Mouse (Mus musculus) MEL (cell line): Measurements from ENCODE around the gene Pigr.

Source experiments
- BHLHE40 ChIP-seq: IDR thresholded peaks from 2 replicates; pipeline ENCODE4 v1.6.1; 2012; ENCODE audit warnings: low read depth, mild to moderate bottlenecking, inconsistent platforms, low read length, improper control_type of control experiment, borderline replicate concordance
- CTCF ChIP-seq, 3 experiments: IDR thresholded peaks in 2 of 3; conservative IDR thresholded peaks in 1 of 3; 2 replicates each; pipeline ENCODE4 v1.5.1; 2011 to 2012; ENCODE audit warnings: low read length in 3 of 3, low read depth in 2 of 3, mild to moderate bottlenecking in 2 of 3, improper control_type of control experiment in 1 of 3, inconsistent platforms in 1 of 3, mixed read lengths in 1 of 3, moderate library complexity in 1 of 3; ENCODE audit not compliant: control insufficient read depth in 1 of 3, insufficient read depth in 1 of 3, poor library complexity in 1 of 3, severe bottlenecking in 1 of 3
- EP300 ChIP-seq, 2 experiments: IDR thresholded peaks; 2 replicates each; pipeline ENCODE4 v1.6.1; 2011; ENCODE audit warnings: improper control_type of control experiment in 2 of 2, low read length in 2 of 2, low read depth in 1 of 2, mild to moderate bottlenecking in 1 of 2
- ETS1 ChIP-seq: IDR thresholded peaks from 2 replicates; pipeline ENCODE4 v1.6.1; 2012; ENCODE audit warnings: low read depth, mild to moderate bottlenecking, inconsistent platforms, low read length, improper control_type of control experiment, moderate library complexity
- JUND ChIP-seq: IDR thresholded peaks from 2 replicates; pipeline ENCODE4 v1.6.1; 2011; ENCODE audit warnings: low read depth, mild to moderate bottlenecking, improper control_type of control experiment, low read length
- MEF2A ChIP-seq: IDR thresholded peaks from 2 replicates; pipeline ENCODE4 v1.6.1; 2014; ENCODE audit warnings: low read depth, mild to moderate bottlenecking, inconsistent platforms, low read length, improper control_type of control experiment; ENCODE audit not compliant: poor library complexity, insufficient replicate concordance, severe bottlenecking; ENCODE audit errors: extremely low read depth
- POLR2A ChIP-seq, 2 experiments: IDR thresholded peaks; 2 replicates each; pipeline ENCODE4 v1.6.1; 2011 to 2012; ENCODE audit warnings: low read length in 2 of 2, mild to moderate bottlenecking in 2 of 2, control low read depth in 1 of 2, improper control_type of control experiment in 1 of 2, low read depth in 1 of 2, moderate library complexity in 1 of 2; ENCODE audit not compliant: control insufficient read depth in 1 of 2, insufficient read depth in 1 of 2, poor library complexity in 1 of 2
- TAL1 ChIP-seq: IDR thresholded peaks from 2 replicates; pipeline ENCODE4 v1.6.1; 2012; ENCODE audit warnings: mild to moderate bottlenecking, inconsistent platforms, low read length, moderate library complexity, mixed read lengths
- ZC3H11A ChIP-seq: IDR thresholded peaks from 2 replicates; pipeline ENCODE4 v1.6.1; 2012; ENCODE audit warnings: low read depth, mild to moderate bottlenecking, inconsistent platforms, low read length, improper control_type of control experiment
- ZNF384 ChIP-seq: IDR thresholded peaks from 2 replicates; pipeline ENCODE4 v1.6.1; 2012; ENCODE audit warnings: low read depth, mild to moderate bottlenecking, inconsistent platforms, low read length, improper control_type of control experiment

DNA sequence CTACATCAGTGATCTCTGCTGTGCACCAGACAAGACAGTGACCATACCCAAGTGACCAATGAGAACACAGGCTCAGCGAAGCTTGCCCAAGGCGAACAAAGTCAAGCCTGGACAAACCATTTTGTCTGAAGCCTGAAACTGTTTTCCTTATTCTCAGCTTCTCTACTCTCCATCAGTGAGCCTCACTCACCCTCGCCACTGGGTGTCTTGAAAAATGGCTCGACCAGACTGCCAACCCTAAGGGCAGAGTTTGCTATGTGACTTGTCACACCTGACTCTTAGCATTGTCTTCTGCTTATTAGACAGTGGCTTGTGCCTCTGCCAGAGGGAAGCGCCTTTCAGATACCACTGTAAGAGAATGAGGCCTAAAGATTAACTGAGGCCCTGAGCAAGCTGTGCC, 38.3 kb downstream of the Pigr start:
- no peak for TF ChIP-seq CTCF (IDR thresholded peaks at IDR 0.05 in 2 of 3, conservative IDR thresholded peaks at IDR 0.05 in 1 of 3; ENCODE audit: control insufficient read depth in 1 of 3, insufficient read depth in 1 of 3, low read depth in 2 of 3, low read length in 3 of 3, poor library complexity in 1 of 3, severe bottlenecking in 1 of 3)
- TF ChIP-seq EP300 (IDR thresholded peaks at IDR 0.05; ENCODE audit: low read depth in 1 of 2, low read length in 2 of 2) = no peak
- TF ChIP-seq MEF2A = no peak
- no peak for TF ChIP-seq JUND
- no peak for TF ChIP-seq ETS1
- TF ChIP-seq ZC3H11A = no peak
- TF ChIP-seq BHLHE40 = no peak
- TF ChIP-seq POLR2A (IDR thresholded peaks at IDR 0.05; ENCODE audit: control insufficient read depth in 1 of 2, insufficient read depth in 1 of 2, low read depth in 1 of 2, low read length in 2 of 2, poor library complexity in 1 of 2) = no peak
- TF ChIP-seq TAL1 = no peak
- no peak for TF ChIP-seq ZNF384
